Mouse (Mus musculus): Measurements from ENCODE around the gene N6amt1. TPM values are rescaled to one million over a fixed set of nuclear protein-coding genes. Genes with fewer than 3 reads are reported as not detected.

The N6amt1 gene
- polyA plus RNA-seq, 1 experiment from 2014 or later: 23.6 TPM

GRCm38 (mm10) chr16:87324571-87324970 lies 29.4 kb upstream of the N6amt1 start:
- Histone ChIP-seq H3K4me3 (ENCODE audit: low read length) (no peak overlapping the region), H3K9ac (ENCODE audit: low read length) (no peak overlapping the region), H3K4me2 (ENCODE audit: low read depth, low read length) (no peak overlapping the region), H3K36me3 (ENCODE audit: control insufficient read depth, insufficient read depth, low read length) (no peaks in the 10 kb centered on the region), H3K9me3 (ENCODE audit: control insufficient read depth, low read length) (no peaks in the 10 kb centered on the region), H3K4me1 (replicated peaks; ENCODE audit: control insufficient read depth, insufficient read depth, low read length) (peaks cover 6% of the 10 kb centered on the region), H3K27me3 (ENCODE audit: control insufficient read depth, insufficient read depth, low read depth, low read length) (no peaks in the 10 kb centered on the region), H3K27ac (ENCODE audit: low read length) (no peak overlapping the region)
- no peak; the same call in 1 of the 2 replicates for ATAC-seq (ENCODE audit: low read depth)
- 28% methylated on average over 5 of the region's 5 CpGs for WGBS

- 86% methylated on average over 3 of the region's 3 CpGs for WGBS
- no peaks in the 10 kb centered on the region for H3K9me3 ChIP-seq (ENCODE audit: control insufficient read depth, low read length)
- no peak overlapping the region for H3K27ac ChIP-seq (ENCODE audit: low read length)
- no peak overlapping the region for H3K4me3 ChIP-seq (ENCODE audit: low read length)
- no peaks in the 10 kb centered on the region for H3K27me3 ChIP-seq (ENCODE audit: control insufficient read depth, insufficient read depth, low read depth, low read length)
- no peaks in the 10 kb centered on the region for H3K36me3 ChIP-seq (ENCODE audit: control insufficient read depth, insufficient read depth, low read length)
- ATAC-seq (ENCODE audit: low read depth): no peak
- no peaks in the 10 kb centered on the region for H3K4me1 ChIP-seq (replicated peaks; ENCODE audit: control insufficient read depth, insufficient read depth, low read length)
- no peak overlapping the region for H3K9ac ChIP-seq (ENCODE audit: low read length)
- no peak overlapping the region for H3K4me2 ChIP-seq (ENCODE audit: low read depth, low read length)
Observed at GRCm38 (mm10) chr16:87329986-87330385, 24.0 kb upstream of the N6amt1 start.

- Histone ChIP-seq H3K4me2 (ENCODE audit: low read depth, low read length) (no peak overlapping the region), H3K9me3 (ENCODE audit: control insufficient read depth, low read length) (no peaks in the 10 kb centered on the region), H3K9ac (ENCODE audit: low read length) (no peak overlapping the region), H3K4me1 (replicated peaks; ENCODE audit: control insufficient read depth, insufficient read depth, low read length) (no peaks in the 10 kb centered on the region), H3K27ac (ENCODE audit: low read length) (no peak overlapping the region), H3K27me3 (ENCODE audit: control insufficient read depth, insufficient read depth, low read depth, low read length) (no peaks in the 10 kb centered on the region), H3K4me3 (ENCODE audit: low read length) (no peak overlapping the region), H3K36me3 (ENCODE audit: control insufficient read depth, insufficient read depth, low read length) (no peaks in the 10 kb centered on the region)
- no peak for ATAC-seq (ENCODE audit: low read depth)
- WGBS: 86% methylated on average over 3 of the region's 3 CpGs
Observed at GRCm38 (mm10) chr16:87334756-87335155, 19.2 kb upstream of the N6amt1 start.

DNA sequence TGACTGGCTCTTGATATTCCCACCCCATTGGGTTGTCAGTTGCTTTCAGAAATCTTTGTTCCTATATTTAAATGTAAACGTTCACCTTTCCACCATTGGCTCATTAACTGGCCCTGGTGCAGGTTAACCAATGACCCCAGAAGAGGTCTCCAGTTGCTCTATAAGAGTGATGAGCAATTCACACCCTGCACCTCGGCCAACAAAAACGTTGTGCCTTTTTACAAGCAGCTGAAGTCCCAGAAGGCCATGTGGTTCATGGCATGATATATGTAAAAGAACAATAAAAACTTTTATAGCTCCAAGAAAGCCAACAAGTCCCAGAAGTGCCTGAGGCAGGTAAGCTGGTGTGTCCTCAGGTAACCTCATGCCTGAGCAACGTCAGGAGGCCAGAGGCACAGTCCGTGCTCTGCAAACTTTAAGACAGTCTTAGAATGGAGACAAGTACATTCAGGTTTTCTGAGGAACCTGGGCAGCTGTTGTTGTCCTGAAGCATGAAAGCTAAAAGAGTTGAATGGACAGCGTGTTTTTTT lies 12.9 kb upstream of the N6amt1 start:
- Histone ChIP-seq H3K27me3 (ENCODE audit: control insufficient read depth, insufficient read depth, low read depth, low read length) (no peaks in the 10 kb centered on the region), H3K4me3 (ENCODE audit: low read length) (no peak overlapping the region), H3K9me3 (ENCODE audit: control insufficient read depth, low read length) (no peaks in the 10 kb centered on the region), H3K4me1 (replicated peaks; ENCODE audit: control insufficient read depth, insufficient read depth, low read length) (no peaks in the 10 kb centered on the region), H3K4me2 (ENCODE audit: low read depth, low read length) (no peak overlapping the region), H3K9ac (ENCODE audit: low read length) (no peak overlapping the region), H3K36me3 (ENCODE audit: control insufficient read depth, insufficient read depth, low read length) (no peaks in the 10 kb centered on the region), H3K27ac (ENCODE audit: low read length) (no peak overlapping the region)
- no peak for ATAC-seq (ENCODE audit: low read depth)
- WGBS: 77% methylated on average over 6 of the region's 6 CpGs

DNA sequence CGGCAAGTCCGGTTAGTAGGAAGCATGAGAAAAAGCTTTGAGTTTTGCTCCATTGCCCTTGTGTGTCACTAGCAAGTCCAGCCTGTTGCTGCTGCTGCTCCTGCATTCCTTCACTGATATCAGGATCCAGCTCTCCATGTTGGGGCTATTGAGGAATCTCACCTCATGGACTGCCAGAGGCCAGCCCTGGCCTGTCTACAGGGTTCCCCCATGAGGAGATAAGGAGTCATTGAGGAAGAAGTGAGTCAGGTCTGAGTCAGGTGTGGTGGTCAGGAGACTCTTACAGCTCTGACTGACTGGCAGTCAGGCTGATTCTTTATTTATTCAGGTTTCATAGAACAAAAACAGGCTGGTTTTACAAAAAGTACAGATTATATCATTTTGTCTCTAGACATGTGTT lies 5.9 kb upstream of the N6amt1 start:
- Histone ChIP-seq H3K36me3 (ENCODE audit: control insufficient read depth, insufficient read depth, low read length) (no peaks in the 10 kb centered on the region), H3K9ac (ENCODE audit: low read length) (no peak overlapping the region), H3K27me3 (ENCODE audit: control insufficient read depth, insufficient read depth, low read depth, low read length) (no peaks in the 10 kb centered on the region), H3K27ac (ENCODE audit: low read length) (no peak overlapping the region), H3K9me3 (ENCODE audit: control insufficient read depth, low read length) (no peaks in the 10 kb centered on the region), H3K4me3 (ENCODE audit: low read length) (no peak overlapping the region), H3K4me2 (ENCODE audit: low read depth, low read length) (no peak overlapping the region), H3K4me1 (replicated peaks; ENCODE audit: control insufficient read depth, insufficient read depth, low read length) (peaks cover 3% of the 10 kb centered on the region; the same call in 1 of the 2 replicates)
- WGBS: 78% methylated on average over 2 of the region's 2 CpGs
- peak; percentile 64; the same call in 1 of the 2 replicates for ATAC-seq (ENCODE audit: low read depth)

GRCm38 (mm10) chr16:87351386-87352105 lies 2.4 kb upstream of the N6amt1 start:
- no peaks in the 10 kb centered on the region for H3K9me3 ChIP-seq (ENCODE audit: control insufficient read depth, low read length)
- H3K27ac ChIP-seq (ENCODE audit: low read length): no peak overlapping the region
- ATAC-seq (ENCODE audit: low read depth): no peak
- H3K4me3 ChIP-seq (ENCODE audit: low read length): no peak overlapping the region
- 69% methylated on average over 5 of the region's 5 CpGs for WGBS
- no peak overlapping the region for H3K4me2 ChIP-seq (ENCODE audit: low read depth, low read length)
- peaks cover 3% of the 10 kb centered on the region; the same call in 1 of the 2 replicates for H3K4me1 ChIP-seq (replicated peaks; ENCODE audit: control insufficient read depth, insufficient read depth, low read length)
- no peak overlapping the region for H3K9ac ChIP-seq (ENCODE audit: low read length)
- H3K36me3 ChIP-seq (ENCODE audit: control insufficient read depth, insufficient read depth, low read length): peaks cover 2% of the 10 kb centered on the region; the same call in 1 of the 2 replicates
- no peaks in the 10 kb centered on the region for H3K27me3 ChIP-seq (ENCODE audit: control insufficient read depth, insufficient read depth, low read depth, low read length)

- peaks cover 8% of the 10 kb centered on the region for H3K36me3 ChIP-seq (ENCODE audit: control insufficient read depth, insufficient read depth, low read length)
- no peak overlapping the region for H3K27ac ChIP-seq (ENCODE audit: low read length)
- H3K4me3 ChIP-seq (ENCODE audit: low read length): peak overlapping the region; percentile 84
- 96% methylated on average over 1 of the region's 1 CpGs for WGBS
- no peaks in the 10 kb centered on the region for H3K27me3 ChIP-seq (ENCODE audit: control insufficient read depth, insufficient read depth, low read depth, low read length)
- H3K4me2 ChIP-seq (ENCODE audit: low read depth, low read length): peak overlapping the region; percentile 69
- H3K4me1 ChIP-seq (replicated peaks; ENCODE audit: control insufficient read depth, insufficient read depth, low read length): peaks cover 3% of the 10 kb centered on the region; the same call in 1 of the 2 replicates
- no peak overlapping the region for H3K9ac ChIP-seq (ENCODE audit: low read length)
- H3K9me3 ChIP-seq (ENCODE audit: control insufficient read depth, low read length): no peaks in the 10 kb centered on the region
- no peak for ATAC-seq (ENCODE audit: low read depth)
Observed at GRCm38 (mm10) chr16:87353605-87354004, 380 bp upstream of the N6amt1 start.

DNA sequence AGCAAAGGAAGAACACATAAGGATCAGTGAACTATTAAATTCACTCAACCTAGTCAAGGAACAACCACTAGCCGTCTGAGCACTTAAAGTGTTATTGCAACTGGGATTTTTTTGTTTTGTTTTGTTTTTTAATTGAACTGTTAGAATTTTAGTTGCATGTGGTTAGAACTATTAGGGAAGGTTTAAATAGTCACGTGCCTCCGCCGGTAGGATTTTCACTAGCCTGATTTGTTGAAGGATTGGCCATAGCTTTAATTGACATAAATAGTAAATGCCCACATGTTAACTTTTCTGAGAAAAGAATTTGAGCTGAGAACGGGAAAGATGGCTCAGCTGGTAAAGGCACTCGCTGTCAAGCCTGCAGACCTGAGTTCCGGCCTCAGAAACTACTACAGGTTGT lies 763 bp downstream of the N6amt1 start:
- no peak overlapping the region for H3K27ac ChIP-seq (ENCODE audit: low read length)
- 77% methylated on average over 7 of the region's 7 CpGs for WGBS
- H3K9me3 ChIP-seq (ENCODE audit: control insufficient read depth, low read length): no peaks in the 10 kb centered on the region
- H3K4me3 ChIP-seq (ENCODE audit: low read length): peak overlapping the region; percentile 84
- no peaks in the 10 kb centered on the region for H3K27me3 ChIP-seq (ENCODE audit: control insufficient read depth, insufficient read depth, low read depth, low read length)
- ATAC-seq (ENCODE audit: low read depth): no peak
- peak overlapping the region; percentile 69 for H3K4me2 ChIP-seq (ENCODE audit: low read depth, low read length)
- peaks cover 13% of the 10 kb centered on the region for H3K36me3 ChIP-seq (ENCODE audit: control insufficient read depth, insufficient read depth, low read length)
- no peak overlapping the region; the same call in 1 of the 2 replicates for H3K9ac ChIP-seq (ENCODE audit: low read length)
- H3K4me1 ChIP-seq (replicated peaks; ENCODE audit: control insufficient read depth, insufficient read depth, low read length): no peaks in the 10 kb centered on the region; the same call in 1 of the 2 replicates

- no peak overlapping the region for H3K4me3 ChIP-seq (ENCODE audit: low read length)
- H3K9ac ChIP-seq (ENCODE audit: low read length): no peak overlapping the region
- no peak overlapping the region for H3K4me2 ChIP-seq (ENCODE audit: low read depth, low read length)
- no peak for ATAC-seq (ENCODE audit: low read depth)
- H3K4me1 ChIP-seq (replicated peaks; ENCODE audit: control insufficient read depth, insufficient read depth, low read length): no peaks in the 10 kb centered on the region; the same call in 1 of the 2 replicates
- peaks cover 28% of the 10 kb centered on the region for H3K36me3 ChIP-seq (ENCODE audit: control insufficient read depth, insufficient read depth, low read length)
- no peaks in the 10 kb centered on the region for H3K9me3 ChIP-seq (ENCODE audit: control insufficient read depth, low read length)
- no peaks in the 10 kb centered on the region for H3K27me3 ChIP-seq (ENCODE audit: control insufficient read depth, insufficient read depth, low read depth, low read length)
- WGBS: 84% methylated on average over 6 of the region's 6 CpGs
- no peak overlapping the region for H3K27ac ChIP-seq (ENCODE audit: low read length)
Observed at GRCm38 (mm10) chr16:87360096-87360495, 6.1 kb downstream of the N6amt1 start.
